Mouse (Mus musculus): ENCODE measurements at regions not wholly inside any gene's neighbourhood (a gene's known extent, or its start where the extent isn't known, plus 50 kb on each side); places are given as distances from the start of the nearest gene placed in this dataset.

DNA sequence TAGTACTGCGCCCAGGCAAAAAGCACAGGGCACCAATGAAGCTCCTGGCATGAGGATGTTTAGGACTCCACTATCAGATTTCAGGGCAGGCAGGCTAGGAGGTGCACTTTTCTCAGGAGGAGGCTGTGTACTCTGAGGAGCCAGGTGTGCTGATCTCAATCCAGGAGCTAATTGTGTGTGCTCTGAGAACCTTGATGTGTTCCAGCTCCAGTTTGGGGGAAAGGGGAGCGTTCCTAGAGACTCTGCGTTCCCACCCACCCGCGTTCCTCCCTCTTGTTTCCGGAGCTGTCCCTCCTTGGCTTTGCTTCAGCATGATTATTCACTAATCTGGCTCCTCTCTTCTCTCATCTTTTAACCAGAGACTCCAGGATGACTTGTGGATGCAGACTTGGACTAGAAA, 195.2 kb downstream of the Icos start:
- no peak for DNase-seq (ENCODE audit: inconsistent age in 2 of 2, low spot score in 1 of 2)

DNA sequence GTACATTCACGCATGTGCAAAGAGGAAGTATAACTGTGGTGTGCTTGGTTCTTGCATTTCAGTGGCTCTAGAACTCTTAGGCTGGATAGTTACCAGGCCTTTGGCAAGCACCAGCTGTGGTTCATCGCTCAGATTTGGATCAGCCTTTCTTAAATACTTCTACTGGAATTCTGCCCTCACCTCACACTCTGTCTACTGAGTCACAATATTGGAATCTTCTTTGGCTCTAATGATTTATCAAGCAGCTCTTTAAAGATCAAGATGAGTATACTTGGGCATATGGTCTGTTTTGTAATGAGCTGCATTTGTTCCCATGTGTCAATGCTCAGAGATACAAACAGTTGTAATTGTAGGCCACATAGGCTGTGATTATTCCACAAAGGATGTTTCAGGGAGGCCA, 197.5 kb downstream of the Icos start:
- no peak for DNase-seq (ENCODE audit: inconsistent age in 2 of 2, low spot score in 1 of 2)

DNA sequence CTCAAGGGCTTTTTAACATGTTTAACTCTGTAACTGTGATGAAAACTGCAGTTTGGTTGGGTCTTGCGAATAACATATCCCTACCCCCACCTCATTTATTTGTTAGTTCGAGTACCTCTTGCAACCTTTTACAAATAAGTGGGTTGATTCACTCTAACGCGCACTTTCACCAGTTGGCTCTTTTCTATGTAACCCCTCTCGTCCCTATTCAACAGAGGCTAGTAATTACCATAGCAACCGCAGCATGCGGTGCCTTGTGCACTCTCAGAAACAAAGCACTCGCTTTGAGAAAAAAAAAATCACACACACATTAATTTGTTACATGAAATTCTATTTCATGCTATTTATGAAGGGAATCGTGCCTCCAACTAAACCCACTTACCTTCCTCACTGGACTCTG, 201.7 kb downstream of the Icos start:
- no peak for DNase-seq (ENCODE audit: inconsistent age in 2 of 2, low spot score in 1 of 2)

DNA sequence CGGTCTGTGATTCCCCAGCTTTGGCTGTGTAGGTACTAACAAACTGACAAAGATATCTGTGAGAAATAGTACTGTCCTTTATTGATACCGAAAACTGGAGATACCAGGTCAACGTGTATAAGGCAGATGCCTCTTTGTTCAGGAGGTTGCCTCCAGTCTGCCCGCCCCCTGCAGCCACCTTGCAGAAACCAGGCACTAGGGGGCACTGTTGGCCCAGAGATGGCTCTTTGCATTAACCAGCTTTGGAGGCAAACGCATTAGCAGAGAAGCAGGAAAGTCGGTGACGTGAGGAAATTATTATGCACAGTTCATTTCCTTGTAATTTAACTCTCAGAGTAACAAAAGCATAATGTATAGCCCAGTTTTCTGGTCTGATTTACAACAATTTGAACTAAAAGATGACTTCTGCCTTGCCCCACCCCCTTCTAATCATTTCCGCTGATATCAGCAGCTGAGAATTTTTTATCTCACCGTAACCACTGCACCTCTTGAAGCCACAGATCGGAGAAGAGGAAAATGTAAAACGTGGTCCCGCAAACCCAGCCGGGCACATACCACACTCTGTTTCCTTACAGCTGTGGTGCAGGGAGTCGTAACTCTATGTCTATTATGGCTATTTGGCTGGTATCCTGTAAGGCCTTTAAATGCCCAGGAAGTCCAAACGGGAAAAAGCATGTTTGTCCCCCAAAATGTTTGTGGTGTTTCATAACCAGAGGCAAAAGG, 203.5 kb downstream of the Icos start:
- peak; percentile 91 to 98 for DNase-seq (ENCODE audit: inconsistent age in 2 of 2, low spot score in 1 of 2)

DNA sequence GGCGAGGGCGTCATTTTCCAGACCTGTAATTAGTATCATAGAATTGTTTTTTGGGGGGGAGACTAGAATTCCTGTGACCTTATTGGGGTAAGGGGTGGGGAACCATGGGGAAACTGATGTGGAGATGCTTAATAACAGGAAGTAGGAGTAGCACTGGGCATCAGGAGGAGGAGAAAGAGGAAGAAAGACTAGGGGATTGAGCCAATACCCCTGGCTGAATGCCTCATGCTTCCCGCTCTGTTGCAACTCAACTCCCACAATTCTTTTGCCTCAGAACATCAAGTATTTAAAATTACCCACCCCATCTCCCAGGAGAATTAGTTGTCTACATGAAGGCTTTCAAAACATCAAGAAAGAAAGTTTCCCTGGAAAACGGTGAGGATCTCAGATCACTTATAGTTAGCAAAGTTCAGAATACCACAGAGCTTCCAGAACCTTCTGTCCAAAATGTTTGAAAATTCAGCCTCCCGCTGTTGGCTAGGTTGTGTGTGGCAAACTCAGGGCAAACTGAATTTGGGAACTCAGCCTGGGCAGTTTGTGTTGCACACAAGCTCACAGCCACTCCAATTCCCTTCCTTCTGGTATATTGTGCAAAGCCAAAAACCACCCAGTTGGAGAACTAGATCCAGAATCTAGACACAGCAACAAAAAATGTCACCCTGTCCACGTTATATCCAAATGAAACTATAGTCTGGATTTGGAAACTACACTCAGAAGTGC, 209.8 kb downstream of the Icos start:
- no peak for DNase-seq (ENCODE audit: inconsistent age in 2 of 2, low spot score in 1 of 2)

DNA sequence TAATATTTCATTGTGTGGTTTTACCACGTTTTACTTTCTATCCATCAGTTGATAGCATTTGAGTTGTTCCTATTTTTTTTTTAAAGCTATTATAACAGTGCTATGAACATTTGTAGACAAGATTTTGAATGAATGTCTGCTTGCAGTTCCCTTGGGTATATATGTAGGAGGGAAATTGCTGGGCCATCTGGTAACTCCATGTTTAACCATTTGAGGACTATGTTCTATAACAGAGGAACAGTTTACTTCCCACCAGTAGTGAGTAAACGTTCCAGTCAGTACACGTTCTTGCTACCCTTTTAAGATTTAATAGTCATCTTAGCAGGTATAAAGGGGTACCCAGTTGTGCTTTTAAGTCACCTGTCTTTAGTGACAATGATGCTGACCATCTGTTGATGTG, 213.2 kb downstream of the Icos start:
- DNase-seq (ENCODE audit: inconsistent age in 2 of 2, low spot score in 1 of 2) = no peak

DNA sequence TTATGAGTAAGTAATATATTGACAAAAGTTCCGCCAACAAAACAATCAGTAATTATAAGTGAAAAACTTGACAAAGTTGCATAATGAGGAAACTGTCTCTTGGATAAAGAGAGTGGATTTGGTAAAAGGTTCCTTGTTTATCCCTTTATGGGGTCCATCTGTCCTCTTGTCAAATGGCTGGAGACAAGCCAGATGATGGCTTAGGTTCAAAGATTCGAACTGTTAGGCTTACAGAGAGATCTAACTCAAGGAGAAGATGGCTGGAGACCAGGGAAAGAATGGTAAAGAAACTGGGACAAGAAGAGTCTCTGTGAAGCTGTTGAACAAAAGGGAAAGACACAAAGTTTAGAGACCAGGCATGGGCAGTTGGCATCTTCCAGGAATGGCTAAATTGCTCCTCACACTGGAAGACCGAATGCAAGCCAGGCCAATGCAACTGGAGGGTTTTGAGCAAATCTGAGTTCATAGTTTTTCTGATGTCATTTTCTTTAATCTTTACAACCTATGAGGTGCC, 220.9 kb downstream of the Icos start:
- DNase-seq (ENCODE audit: inconsistent age in 2 of 2, low spot score in 1 of 2) = no peak

DNA sequence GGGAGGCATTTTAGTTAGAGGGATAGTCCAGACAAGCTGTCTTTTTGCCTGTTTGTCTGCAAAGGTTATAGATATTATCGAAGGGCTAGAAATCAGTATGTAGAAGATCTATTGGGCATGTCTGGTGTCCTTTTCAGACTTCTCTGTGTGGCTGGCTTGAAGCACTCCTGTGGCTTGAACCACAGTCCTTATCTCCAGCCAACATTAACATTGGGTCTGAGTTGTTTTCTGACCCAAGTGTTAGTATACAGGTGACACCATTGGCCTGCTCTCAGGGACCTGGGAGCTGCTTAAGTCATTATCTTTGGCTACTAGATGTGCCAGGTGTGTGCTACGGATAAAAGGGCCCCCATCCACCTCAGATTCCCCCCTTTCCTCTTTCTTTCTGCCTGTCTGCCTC, 223.3 kb downstream of the Icos start:
- no peak for DNase-seq (ENCODE audit: inconsistent age in 2 of 2, low spot score in 1 of 2)

DNA sequence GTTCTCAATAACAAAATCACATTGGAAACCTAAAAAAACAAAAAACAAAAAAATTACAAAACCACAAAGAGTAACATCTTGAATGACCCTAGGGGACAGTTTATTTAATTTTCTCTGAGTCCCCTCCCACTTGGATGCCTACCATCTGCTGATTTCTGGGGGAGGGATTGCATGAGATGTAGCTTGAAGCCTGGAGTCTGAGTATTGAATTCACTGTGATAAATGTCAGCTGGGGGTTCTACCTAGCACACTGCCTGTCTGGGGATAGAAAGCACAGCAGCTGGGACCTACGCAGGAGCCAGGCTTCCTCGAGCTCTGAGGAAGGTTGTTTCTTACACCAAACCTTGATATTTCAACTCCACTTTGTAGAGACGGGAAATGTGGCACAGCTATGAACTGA, 224.4 kb downstream of the Icos start:
- DNase-seq (ENCODE audit: inconsistent age in 2 of 2, low spot score in 1 of 2) = no peak

DNA sequence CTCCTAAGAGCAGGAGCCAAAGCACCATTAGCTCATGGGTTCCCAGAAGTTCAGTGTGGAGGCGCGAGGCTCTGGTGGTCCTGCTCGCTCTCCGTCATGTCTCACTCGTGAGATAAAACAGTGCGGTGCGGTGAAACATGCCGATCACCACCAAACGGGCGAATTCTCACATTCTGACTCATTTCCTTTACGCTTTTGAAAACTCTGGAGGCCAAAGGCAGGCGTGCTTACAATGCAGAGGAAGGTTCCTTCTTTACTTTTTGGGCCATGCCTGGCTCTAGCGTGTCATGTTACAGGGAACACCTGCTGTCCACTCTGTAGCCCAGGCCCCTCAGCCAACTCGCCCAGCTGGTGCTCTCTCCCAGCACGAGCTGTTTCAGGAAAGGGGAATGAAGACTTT, 225.4 kb downstream of the Icos start:
- DNase-seq (ENCODE audit: inconsistent age in 2 of 2, low spot score in 1 of 2) = no peak

DNA sequence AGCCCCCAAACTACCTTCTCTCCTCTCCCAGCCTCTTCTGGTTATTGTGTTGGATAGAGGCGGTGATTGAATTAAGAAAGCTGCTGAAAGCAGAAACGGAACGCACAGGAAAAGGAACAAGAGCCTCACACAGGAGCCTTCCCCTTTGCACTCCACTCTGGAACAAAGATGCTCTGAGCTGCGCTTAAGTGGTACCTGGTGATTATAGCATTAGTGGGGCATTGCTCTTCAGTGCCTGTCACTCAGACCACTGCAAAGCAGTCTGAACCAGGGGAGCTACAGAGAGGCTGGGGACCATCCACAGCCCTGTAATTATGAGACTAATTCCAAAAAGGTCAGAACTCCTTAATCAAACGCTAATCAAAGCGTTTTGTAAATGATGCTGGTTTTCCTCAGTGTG, 225.9 kb downstream of the Icos start:
- DNase-seq (ENCODE audit: inconsistent age in 2 of 2, low spot score in 1 of 2) = no peak

DNA sequence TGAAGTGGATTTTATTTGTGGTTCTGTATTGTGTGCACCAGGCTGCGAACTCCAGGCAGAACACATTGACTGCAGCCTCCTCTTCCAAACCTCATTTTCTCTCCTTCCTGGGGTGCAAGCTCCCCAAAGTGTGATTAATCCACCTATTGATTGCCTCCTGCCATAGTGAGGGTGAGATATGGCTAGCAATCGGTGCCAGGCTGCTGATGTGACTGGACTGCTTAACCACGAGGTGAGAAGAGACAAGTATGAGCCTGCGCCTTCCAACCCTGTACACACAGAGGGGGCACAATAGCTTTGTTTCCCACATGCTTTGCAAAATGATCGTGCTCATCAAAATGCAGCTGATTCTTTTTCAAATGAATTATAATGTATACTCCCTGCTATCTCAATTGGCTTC, 227.4 kb downstream of the Icos start:
- DNase-seq (ENCODE audit: inconsistent age in 2 of 2, low spot score in 1 of 2) = no peak

DNA sequence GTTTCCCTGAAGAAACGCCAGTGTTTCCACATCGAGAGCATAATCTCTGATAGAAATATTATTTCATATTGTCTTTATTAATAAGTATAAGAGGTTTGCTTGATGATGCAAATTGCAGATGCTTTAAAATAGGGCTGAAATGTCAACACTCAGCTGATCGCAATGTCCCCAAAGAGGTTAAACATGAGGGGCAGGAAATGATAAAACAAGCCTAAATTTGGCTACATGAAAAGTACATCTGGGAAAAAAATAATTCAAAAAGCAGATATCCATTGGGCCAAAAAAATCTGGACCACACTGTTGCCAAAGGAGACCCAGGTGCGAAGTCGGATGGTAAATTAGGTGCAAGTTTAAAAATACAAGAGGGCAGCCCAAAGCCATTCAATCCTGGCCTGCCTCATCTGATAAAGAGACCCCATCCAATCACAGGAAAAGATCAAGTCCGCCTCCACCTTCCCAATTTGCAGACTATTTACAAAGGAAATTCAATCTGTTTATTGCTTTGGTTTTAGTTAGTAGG, 229.2 kb downstream of the Icos start:
- no peak for DNase-seq (ENCODE audit: inconsistent age in 2 of 2, low spot score in 1 of 2)

DNA sequence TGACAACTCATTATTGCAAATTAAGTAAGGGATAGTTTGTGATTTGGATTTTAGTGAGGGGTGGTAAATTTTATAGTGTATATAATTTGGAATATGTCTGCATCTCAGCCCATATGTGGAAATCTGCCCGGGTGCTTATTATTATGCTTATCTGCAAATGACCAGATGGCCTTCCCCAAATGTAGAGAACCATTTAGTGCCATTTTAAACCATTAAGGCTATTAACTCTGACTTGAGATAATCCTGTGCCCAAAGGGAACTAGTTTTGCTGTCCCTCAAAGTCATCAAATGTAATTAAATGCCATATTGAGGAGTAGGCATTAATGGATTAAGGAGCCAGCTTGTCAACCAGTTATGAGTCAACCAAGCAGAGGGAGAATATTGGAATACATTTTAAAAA, 230.7 kb downstream of the Icos start:
- no peak for DNase-seq (ENCODE audit: inconsistent age in 2 of 2, low spot score in 1 of 2)

DNA sequence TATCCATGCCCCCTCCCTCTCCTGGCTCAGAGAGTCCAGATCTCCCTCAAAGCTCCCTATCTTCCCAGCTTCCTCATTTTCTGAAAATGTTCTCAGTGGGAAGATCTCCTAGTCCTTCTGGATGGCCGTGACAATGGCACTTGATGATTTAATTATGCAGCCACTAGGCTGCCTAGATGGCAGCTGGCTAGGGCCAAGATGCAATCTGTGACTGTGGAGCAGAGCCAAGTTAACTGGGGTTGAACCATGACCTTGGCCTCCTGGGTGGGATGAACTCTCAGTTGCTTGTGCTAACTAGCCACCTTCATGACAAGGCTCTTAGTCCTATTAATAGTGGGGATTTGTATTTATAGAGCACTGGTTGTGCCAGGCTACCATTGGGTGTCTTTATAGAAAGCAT, 243.4 kb downstream of the Icos start:
- DNase-seq (ENCODE audit: inconsistent age in 2 of 2, low spot score in 1 of 2) = peak; percentile 32 to 82

DNA sequence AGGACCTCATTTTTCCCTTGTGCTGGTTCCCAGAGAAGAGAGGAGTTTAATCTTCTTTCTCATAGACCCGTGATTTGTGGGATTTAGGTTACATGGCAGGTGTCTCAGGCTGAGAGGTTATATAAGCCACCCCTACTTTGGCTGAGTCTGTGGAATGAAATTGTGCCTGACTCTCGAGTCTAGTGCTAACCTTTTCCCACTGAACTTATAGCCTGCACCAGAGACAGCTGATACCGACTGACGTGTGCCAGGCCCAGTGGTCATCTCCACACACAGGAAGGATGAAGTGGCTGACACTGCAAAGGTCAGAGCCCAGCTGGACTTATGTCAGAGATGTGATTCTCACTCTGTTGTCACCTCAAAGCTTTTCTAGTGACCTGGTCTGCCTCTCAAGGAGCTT, 251.2 kb downstream of the Icos start:
- DNase-seq (ENCODE audit: inconsistent age in 2 of 2, low spot score in 1 of 2) = no peak

DNA sequence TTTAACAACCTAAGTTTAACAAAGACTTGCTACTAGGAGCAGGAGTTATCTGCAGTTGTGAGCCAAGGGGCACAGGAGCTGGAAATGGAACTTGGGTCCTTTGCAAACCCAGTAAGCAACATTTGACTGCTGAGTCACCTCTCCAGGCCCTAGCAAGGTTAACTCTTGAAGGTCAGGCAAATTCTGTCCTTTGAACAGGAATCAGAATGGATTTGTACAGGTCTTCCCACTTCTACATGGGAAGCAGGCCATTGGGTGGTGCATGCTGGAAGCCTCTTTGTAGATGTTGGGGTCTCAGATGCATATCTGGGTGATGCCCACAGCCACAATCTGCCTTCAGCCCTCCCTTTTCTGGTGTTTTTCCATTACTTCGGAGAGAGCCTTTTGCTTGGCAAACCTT, 255.3 kb downstream of the Icos start:
- DNase-seq (ENCODE audit: inconsistent age in 2 of 2, low spot score in 1 of 2) = peak; percentile 62 to 89

DNA sequence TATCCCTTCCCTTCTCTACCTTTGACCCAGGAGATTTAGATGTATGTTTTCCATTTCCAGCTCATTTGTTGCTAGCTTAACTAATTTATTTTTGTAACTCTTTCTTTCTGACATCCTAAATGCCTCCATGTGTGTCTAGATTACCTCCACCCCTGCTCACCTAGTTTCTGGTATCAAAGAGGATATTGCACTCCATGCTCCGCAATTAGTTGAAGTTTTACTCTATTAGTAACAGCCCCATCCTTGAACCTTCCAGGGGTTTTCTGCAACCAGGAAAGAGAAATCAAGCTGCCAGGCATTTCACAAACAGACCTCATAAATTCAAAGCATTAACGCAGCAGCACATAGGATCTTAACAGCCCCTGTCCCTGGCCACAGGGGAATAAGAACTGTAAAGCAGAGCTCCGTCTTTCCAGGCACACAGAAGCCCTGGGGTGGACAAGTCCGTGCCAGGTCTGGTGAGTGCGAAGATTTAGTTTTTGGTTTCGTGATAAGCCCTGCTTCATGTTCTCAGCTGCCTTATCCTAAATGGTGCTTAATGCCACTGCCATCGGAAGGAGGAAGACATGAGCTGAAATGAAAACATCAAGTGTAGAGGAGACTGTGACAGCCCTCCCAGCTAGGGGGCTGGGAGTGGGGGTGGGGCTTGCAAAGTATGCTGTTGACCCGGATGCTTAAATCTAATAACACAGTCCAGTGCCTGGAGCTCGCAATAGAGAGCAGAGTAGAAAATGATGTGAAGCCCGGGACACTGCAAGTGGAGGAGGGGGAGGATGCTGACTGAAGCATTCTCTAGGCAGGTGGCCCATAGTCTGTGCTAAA, 256.0 kb downstream of the Icos start:
- peak; percentile 59 to 87 for DNase-seq (ENCODE audit: inconsistent age in 2 of 2, low spot score in 1 of 2)

DNA sequence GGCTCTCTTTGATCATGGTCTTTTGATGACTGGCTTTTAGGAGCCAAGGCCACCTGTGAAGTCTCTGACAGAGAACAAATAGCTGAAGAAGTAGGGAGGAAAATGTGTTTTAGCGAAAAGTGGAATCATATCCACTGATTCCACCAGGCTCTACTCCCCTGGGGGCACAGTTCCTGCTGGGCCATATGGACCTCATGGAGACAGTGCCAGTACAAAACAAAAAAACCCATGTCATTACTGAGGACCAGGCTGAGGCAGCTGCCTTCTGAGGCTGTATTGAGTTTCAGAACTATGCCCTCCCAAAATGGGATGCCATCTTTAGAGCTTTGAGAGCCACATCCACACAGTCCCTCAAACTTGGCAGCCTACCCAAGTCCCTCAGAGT, 256.6 kb downstream of the Icos start:
- DNase-seq (ENCODE audit: inconsistent age in 2 of 2, low spot score in 1 of 2) = no peak

DNA sequence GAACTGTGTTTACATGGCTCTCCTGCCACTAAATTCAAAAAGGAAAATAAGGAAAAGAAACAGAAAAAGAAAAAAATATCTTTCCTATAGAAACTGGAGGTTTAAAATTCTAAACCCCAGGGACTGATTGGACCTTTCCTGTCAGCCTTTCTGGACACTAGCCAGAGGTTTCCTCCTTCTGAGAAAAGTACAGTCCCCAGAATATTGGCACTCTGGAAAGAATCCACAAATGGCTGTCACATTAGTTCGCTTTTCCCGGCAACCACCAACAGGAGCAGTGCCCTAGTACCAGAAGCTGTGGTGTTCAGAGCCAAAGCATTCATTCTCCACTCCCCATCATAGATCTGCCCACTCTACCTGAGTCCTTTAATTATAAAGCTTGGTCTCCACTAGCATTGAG, 258.8 kb downstream of the Icos start:
- no peak for DNase-seq (ENCODE audit: inconsistent age in 2 of 2, low spot score in 1 of 2)

DNA sequence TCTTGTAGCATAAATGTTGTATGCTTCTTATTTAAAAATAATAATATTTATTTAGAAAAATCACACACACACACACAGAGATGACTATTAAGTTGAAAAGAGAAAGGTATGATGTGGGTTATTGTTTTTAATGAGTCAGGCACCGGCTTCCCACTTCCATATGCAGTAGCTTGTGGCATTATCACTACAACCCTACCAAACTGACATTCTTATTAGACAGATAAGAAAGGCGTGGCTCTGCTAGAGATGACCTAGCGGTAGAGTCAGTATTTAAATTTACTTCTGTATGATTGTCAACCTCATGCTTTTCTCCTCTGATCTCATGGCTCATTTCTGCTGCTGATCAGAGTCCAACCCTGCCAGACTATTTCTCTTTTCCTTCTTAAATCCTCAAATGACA, 260.9 kb downstream of the Icos start:
- DNase-seq (ENCODE audit: inconsistent age in 2 of 2, low spot score in 1 of 2) = no peak

DNA sequence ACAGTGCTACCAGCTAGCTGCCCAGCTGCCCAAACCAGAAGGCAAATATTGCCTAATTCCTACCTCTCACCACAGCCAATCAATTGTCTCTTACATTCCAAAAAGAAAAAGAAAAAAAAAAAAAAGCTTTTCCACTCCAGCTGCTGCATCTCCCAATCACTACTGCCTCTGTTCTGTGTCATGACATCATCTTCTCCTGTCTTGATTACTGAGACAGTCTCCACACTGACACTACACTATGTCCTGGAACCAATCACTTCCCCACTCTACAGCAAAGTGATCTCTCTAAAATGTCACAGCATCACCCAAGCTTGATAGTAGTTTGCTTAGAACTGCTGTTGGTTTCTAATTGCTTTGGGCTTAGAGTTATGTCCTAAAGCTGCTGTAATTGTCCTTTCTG, 279.8 kb downstream of the Icos start:
- DNase-seq (ENCODE audit: inconsistent age in 2 of 2, low spot score in 1 of 2) = no peak

Measured in adrenal gland, adult (tissue).